Mouse (Mus musculus) midbrain, embryonic 14.5 days (tissue): ENCODE measurements around the gene Bysl. TPM values are rescaled to one million over a fixed set of nuclear protein-coding genes. Genes with fewer than 3 reads are reported as not detected.

Source experiments
- ATAC-seq: fragments of 200-750 bp; cut with Nextera tagmentation; 2 replicates; pipeline ENCODE4 v1.8.0; 2017; ENCODE audit warnings: moderate number of reproducible peaks, moderate library complexity; ENCODE audit not compliant: low FRiP score, low TSS enrichment
- DNase-seq: peaks from one replicate; pipeline ENCODE4 v3.0.0-alpha.2; 2015
- H3K27ac ChIP-seq: fragments of 300-500 bp; sonication (generic); replicated peaks from 2 replicates; pipeline ENCODE4 v1.5.1; 2014; ENCODE audit warnings: mild to moderate bottlenecking, low read depth, low read length, moderate library complexity
- H3K27me3 ChIP-seq: fragments of 300-500 bp; sonication (generic); 2 replicates; pipeline ENCODE4 v1.6.1; 2014; ENCODE audit warnings: low read length, control low read depth, mixed read lengths; ENCODE audit not compliant: control insufficient read depth, insufficient read depth
- H3K36me3 ChIP-seq: fragments of 300-500 bp; sonication (generic); 2 replicates; pipeline ENCODE4 v1.6.1; 2014; ENCODE audit warnings: low read length, control low read depth; ENCODE audit not compliant: control insufficient read depth, insufficient read depth
- H3K4me1 ChIP-seq: fragments of 300-500 bp; sonication (generic); 2 replicates; pipeline ENCODE4 v1.6.1; 2014; ENCODE audit warnings: mild to moderate bottlenecking, antibody characterized with exemption, low read length, control low read depth; ENCODE audit not compliant: control insufficient read depth, insufficient read depth
- H3K4me2 ChIP-seq: fragments of 300-500 bp; sonication (generic); 2 replicates; pipeline ENCODE4 v1.6.1; 2014; ENCODE audit warnings: mild to moderate bottlenecking, low read length, moderate library complexity
- H3K4me3 ChIP-seq: fragments of 300-500 bp; sonication (generic); replicated peaks from 2 replicates; pipeline ENCODE4 v1.5.1; 2014; ENCODE audit warnings: low read depth, low read length
- H3K9ac ChIP-seq: fragments of 300-500 bp; sonication (generic); replicated peaks from 2 replicates; pipeline ENCODE4 v1.6.1; 2014; ENCODE audit warnings: mild to moderate bottlenecking, low read length, moderate library complexity
- H3K9me3 ChIP-seq: fragments of 300-500 bp; sonication (generic); 2 replicates; pipeline ENCODE4 v1.6.1; 2016; ENCODE audit warnings: low read length, control low read depth, mixed read lengths; ENCODE audit not compliant: control insufficient read depth
- WGBS: fragments of 180-500 bp; shearing (Covaris S2); extraction: QIAGEN DNeasy Blood & Tissue Kit; methylation state at CpG from one replicate; pipeline ENCODE4 v1.1.7; 2014; 5-methylcytosine and 5-hydroxymethylcytosine counted together
- polyA plus RNA-seq: library from polyadenylated mRNA; unstranded; fragments of >200 nt; fragmentation: Nextera tagmentation; extraction: Ambion mirVana; gene quantifications from 2 replicates; pipeline ENCODE4 v1.2.1, GENCODE M21; 2014

The Bysl gene
- polyA plus RNA-seq, 1 experiment from 2014 or later = 32.0 TPM

DNA sequence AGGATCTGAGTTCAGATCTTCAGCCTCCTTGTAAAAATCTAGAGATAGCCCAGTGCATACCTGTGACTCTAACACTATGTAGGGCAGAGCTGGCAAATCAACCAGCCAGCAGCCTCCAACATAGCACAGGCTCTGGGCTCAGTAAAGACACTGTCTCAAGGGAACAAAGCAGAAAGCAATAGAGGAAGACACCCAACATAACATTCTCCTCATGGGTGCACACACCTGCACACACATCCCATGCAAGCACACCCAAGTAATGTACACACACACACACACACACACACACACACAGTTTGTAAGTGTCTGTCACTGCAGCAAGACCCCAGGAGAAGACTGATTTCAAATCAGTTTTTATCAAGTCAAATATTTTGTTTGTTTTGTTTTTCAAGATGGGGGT lies 58.3 kb downstream of the Bysl start:
- Histone ChIP-seq H3K4me3 (no peak overlapping the region), H3K27ac (no peak overlapping the region), H3K9ac (no peak overlapping the region), H3K9me3 (no peaks in the 10 kb centered on the region), H3K4me2 (no peak overlapping the region), H3K4me1 (no peaks in the 10 kb centered on the region), H3K36me3 (no peaks in the 10 kb centered on the region), H3K27me3 (no peaks in the 10 kb centered on the region)
- DNase-seq = no peak
- ATAC-seq = no peak

- H3K27ac ChIP-seq = no peak overlapping the region
- no peak overlapping the region for H3K4me2 ChIP-seq
- no peaks in the 10 kb centered on the region for H3K27me3 ChIP-seq
- DNase-seq = no peak
- no peaks in the 10 kb centered on the region for H3K9me3 ChIP-seq
- H3K9ac ChIP-seq = no peak overlapping the region
- H3K4me1 ChIP-seq = no peaks in the 10 kb centered on the region
- no peak overlapping the region for H3K4me3 ChIP-seq
- 78% methylated on average over 7 of the region's 7 CpGs for WGBS
- no peaks in the 10 kb centered on the region for H3K36me3 ChIP-seq
- no peak for ATAC-seq
Observed at GRCm38 (mm10) chr17:47551049-47551448, 60.2 kb downstream of the Bysl start.

Other genes starting within 250 kb of the Bysl start
- 79.6 and 83.3 TPM in 2 replicates for gene Mrps10, start 242.6 kb downstream of the Bysl start, polyA plus RNA-seq
- 0.30 and 0.69 TPM in 2 replicates for gene Guca1b, start 226.1 kb downstream of the Bysl start, polyA plus RNA-seq
- gene Guca1a, start 210.9 kb downstream of the Bysl start, polyA plus RNA-seq = 0.26 and 0.50 TPM in 2 replicates
- gene AI661453, start 174.9 kb downstream of the Bysl start, polyA plus RNA-seq = 0.05 and 0.15 TPM in 2 replicates
- 0.72 and 0.76 TPM in 2 replicates for gene 1700001C19Rik, start 174.1 kb downstream of the Bysl start, polyA plus RNA-seq
- 17.4 and 19.2 TPM in 2 replicates for gene Taf8, start 109.2 kb downstream of the Bysl start, polyA plus RNA-seq
- gene Ccnd3, start 106.4 kb downstream of the Bysl start, polyA plus RNA-seq = 56.4 and 67.3 TPM in 2 replicates
- gene Med20, start 90 bp upstream of the Bysl start, polyA plus RNA-seq = 48.1 and 49.5 TPM in 2 replicates
- 3.1 and 3.2 TPM in 2 replicates for gene Gm20517, start 97 bp upstream of the Bysl start, polyA plus RNA-seq
- gene Usp49, start 19.2 kb upstream of the Bysl start, polyA plus RNA-seq = 7.5 and 7.6 TPM in 2 replicates
- 298 and 333 TPM in 2 replicates for gene Tomm6, start 76.9 kb upstream of the Bysl start, polyA plus RNA-seq
- 32.3 and 33.2 TPM in 2 replicates for gene Frs3, start 77.5 kb upstream of the Bysl start, polyA plus RNA-seq
- gene Gm21981, start 83.0 kb upstream of the Bysl start, polyA plus RNA-seq = 5.4 and 7.2 TPM in 2 replicates
- 2.1 TPM in 1 of 2 replicates, not detected in the other for gene Prickle4, start 83.2 kb upstream of the Bysl start, polyA plus RNA-seq
- gene Pgc, start 115.3 kb upstream of the Bysl start, polyA plus RNA-seq = not detected in 2 replicates
- gene Tfeb, start 125.5 kb upstream of the Bysl start, polyA plus RNA-seq = 1.6 and 2.7 TPM in 2 replicates
- 8.3 and 8.4 TPM in 2 replicates for gene Mdfi, start 223.2 kb upstream of the Bysl start, polyA plus RNA-seq